Mouse (Mus musculus): ENCODE measurements around the gene Spag7. TPM values are rescaled to one million over a fixed set of nuclear protein-coding genes. Genes with fewer than 3 reads are reported as not detected.

Spag7 gene
- polyA plus RNA-seq, 2 experiments, result 27.4 to 42.0 TPM

DNA sequence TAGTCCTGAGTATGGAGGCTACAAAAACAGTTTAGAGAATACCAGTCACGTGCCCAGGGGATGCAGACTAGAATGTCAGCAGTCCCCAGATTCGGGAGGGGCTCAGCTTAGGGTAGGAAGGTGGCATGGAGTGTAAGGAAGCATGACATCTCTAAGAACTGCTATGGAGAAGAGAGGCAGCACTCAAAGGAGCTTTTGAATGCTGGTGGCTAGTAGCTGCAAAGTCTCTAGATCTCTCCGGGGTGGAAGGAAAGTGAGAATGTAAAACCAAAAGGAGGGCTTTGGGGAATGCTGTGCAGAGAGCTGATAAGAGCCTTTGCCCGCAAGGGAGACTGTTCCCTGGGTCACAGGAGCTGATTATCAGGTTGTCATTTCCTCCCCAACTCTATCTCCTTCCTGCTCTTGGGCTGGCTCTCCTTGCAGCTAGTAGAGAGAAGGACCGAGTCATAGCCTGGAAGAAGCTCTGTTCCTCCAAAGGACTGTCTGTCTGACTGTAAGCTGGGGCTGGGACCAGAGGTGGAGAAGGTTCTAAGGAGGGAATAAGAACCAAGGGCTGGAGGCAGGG, 30.4 kb downstream of the Spag7 start, which contains the start of gene Gp1ba:
Gp1ba (plus strand) TSS at position 409 of the 565 bp plus-strand sequence.
- Histone ChIP-seq H3K36me3 (replicated peaks; ENCODE audit: control insufficient read depth, insufficient read depth, low read depth) (no peaks in the 10 kb centered on the region), H3K4me2 (ENCODE audit: low read depth) (peak within 1 kb of the TSS; percentile 74), H3K9me3 (ENCODE audit: control insufficient read depth, low read length) (no peaks in the 10 kb centered on the region), H3K4me1 (replicated peaks; ENCODE audit: control insufficient read depth in 2 of 2, insufficient read depth in 2 of 2, low read length in 1 of 2) (peaks cover 30 to 35% of the 10 kb centered on the region in 2 experiments), H3K27ac (peak within 1 kb of the TSS; percentile 93), H3K4me3 (ENCODE audit: insufficient read depth in 1 of 2, low read depth in 2 of 2, low read length in 2 of 2) (peak within 1 kb of the TSS; percentile 32 to 41), H3K9ac (replicated peaks) (peak within 1 kb of the TSS; percentile 63), H3K27me3 (ENCODE audit: control insufficient read depth, insufficient read depth, low read length) (no peaks in the 10 kb centered on the region)
- ATAC-seq (ENCODE audit: insufficient read depth) (peak; percentile 87), DNase-seq (ENCODE audit: low read depth in 3 of 3, low spot score in 3 of 3) (peak in 2 of 3 experiments; percentile 65 to 66)
- TF ChIP-seq EP300 (IDR thresholded peaks at IDR 0.05; ENCODE audit: low read depth), result peak; percentile 83
- no peak for TF ChIP-seq CTCF (IDR thresholded peaks at IDR 0.05; ENCODE audit: low read depth)
- 3% methylated on average over 5 of the region's 5 CpGs for WGBS (ENCODE audit: insufficient replicate concordance)

DNA sequence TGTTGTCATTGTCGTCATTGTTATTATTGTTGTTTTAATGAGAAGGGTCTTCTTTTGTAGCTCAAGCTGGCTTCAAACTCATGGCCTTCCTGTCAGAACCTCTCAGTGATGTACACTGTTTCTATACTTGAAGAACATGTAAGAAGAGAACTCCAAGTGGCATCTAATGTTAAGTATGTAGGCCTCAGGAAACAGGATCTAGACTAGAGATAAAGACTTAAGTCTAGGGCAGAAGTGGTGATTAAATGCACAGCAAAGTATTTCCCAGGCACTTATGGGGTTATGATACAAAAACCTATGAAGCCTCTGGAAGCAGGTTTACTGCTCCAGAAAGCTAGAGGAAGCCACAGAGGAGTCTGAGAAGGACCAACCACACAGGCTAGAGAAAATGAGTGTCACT, 30.9 kb downstream of the Spag7 start:
- H3K4me3 ChIP-seq (ENCODE audit: insufficient read depth in 1 of 2, low read depth in 2 of 2, low read length in 2 of 2), result peak overlapping the region in 1 of 2 experiments; percentile 32; a peak in 2 of 4 replicates
- peak overlapping the region; percentile 63 for H3K9ac ChIP-seq (replicated peaks)
- H3K4me1 ChIP-seq (replicated peaks; ENCODE audit: control insufficient read depth in 2 of 2, insufficient read depth in 2 of 2, low read length in 1 of 2), result peaks cover 30 to 35% of the 10 kb centered on the region in 2 experiments
- peak; percentile 18; the same call in 1 of the 2 replicates for ATAC-seq (ENCODE audit: insufficient read depth)
- H3K27ac ChIP-seq, result peak overlapping the region; percentile 93
- H3K4me2 ChIP-seq (ENCODE audit: low read depth), result peak overlapping the region; percentile 74
- no peak for TF ChIP-seq CTCF (IDR thresholded peaks at IDR 0.05; ENCODE audit: low read depth)
- no peak for TF ChIP-seq EP300 (IDR thresholded peaks at IDR 0.05; ENCODE audit: low read depth)
- 24% methylated on average over 1 of the region's 1 CpGs for WGBS (ENCODE audit: insufficient replicate concordance)
- H3K9me3 ChIP-seq (ENCODE audit: control insufficient read depth, low read length), result no peaks in the 10 kb centered on the region
- no peaks in the 10 kb centered on the region for H3K27me3 ChIP-seq (ENCODE audit: control insufficient read depth, insufficient read depth, low read length)
- no peaks in the 10 kb centered on the region for H3K36me3 ChIP-seq (replicated peaks; ENCODE audit: control insufficient read depth, insufficient read depth, low read depth)
- DNase-seq (ENCODE audit: low read depth in 3 of 3, low spot score in 3 of 3), result no peak

DNA sequence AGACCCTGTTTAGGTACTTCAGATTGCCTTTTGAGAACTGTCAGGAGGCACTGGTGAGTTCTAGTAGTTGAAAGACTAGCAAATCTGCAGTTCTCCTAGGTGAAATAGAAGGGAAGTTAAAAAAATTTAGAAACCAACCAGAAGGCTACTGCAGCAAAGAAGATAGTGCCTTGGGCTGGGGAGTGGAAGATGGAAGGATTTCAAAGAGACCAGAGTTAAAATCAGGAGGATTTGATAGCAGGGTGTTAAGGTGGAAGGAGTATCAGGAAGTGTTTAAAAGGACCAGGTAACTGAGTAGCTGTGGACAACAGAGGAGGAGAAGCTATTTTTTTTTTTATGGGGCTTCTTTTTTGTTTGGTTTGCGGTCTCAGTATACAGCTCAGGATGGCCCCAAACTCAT, 31.5 kb downstream of the Spag7 start:
- 70% methylated on average over 1 of the region's 1 CpGs for WGBS (ENCODE audit: insufficient replicate concordance)
- Histone ChIP-seq H3K27me3 (ENCODE audit: control insufficient read depth, insufficient read depth, low read length) (no peaks in the 10 kb centered on the region), H3K4me3 (ENCODE audit: insufficient read depth in 1 of 2, low read depth in 2 of 2, low read length in 2 of 2) (no peak overlapping the region), H3K4me2 (ENCODE audit: low read depth) (no peak overlapping the region), H3K36me3 (replicated peaks; ENCODE audit: control insufficient read depth, insufficient read depth, low read depth) (no peaks in the 10 kb centered on the region), H3K4me1 (replicated peaks; ENCODE audit: control insufficient read depth in 2 of 2, insufficient read depth in 2 of 2, low read length in 1 of 2) (peaks cover 30 to 35% of the 10 kb centered on the region in 2 experiments), H3K9ac (replicated peaks) (no peak overlapping the region), H3K27ac (peak overlapping the region; percentile 93), H3K9me3 (ENCODE audit: control insufficient read depth, low read length) (no peaks in the 10 kb centered on the region)
- TF ChIP-seq EP300 (IDR thresholded peaks at IDR 0.05; ENCODE audit: low read depth) (no peak), CTCF (IDR thresholded peaks at IDR 0.05; ENCODE audit: low read depth) (no peak)
- DNase-seq (ENCODE audit: low read depth in 3 of 3, low spot score in 3 of 3), result no peak
- no peak for ATAC-seq (ENCODE audit: insufficient read depth)

DNA sequence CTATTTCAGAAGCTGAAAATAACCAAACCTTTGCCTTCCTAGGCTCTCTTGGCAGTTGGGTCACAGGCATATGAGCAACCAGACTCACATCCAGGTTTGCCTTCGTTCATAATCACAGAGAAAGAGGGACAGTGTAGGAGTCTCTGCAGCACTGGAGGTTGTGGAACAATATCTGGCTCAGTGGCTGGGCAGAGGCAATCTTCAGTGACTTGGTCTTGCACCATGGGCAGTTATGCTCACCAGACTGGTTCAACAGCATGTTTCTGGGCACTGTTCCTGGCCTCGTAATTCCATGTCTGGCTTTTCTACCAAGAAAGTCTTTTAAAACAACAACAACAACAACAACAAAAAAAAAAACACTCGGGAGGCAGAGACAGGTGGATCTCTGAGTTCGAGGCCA, 33.6 kb downstream of the Spag7 start:
- Histone ChIP-seq H3K4me3 (ENCODE audit: insufficient read depth in 1 of 2, low read depth in 2 of 2, low read length in 2 of 2) (no peak overlapping the region), H3K27me3 (ENCODE audit: control insufficient read depth, insufficient read depth, low read length) (no peaks in the 10 kb centered on the region), H3K4me2 (ENCODE audit: low read depth) (no peak overlapping the region), H3K27ac (no peak overlapping the region), H3K9me3 (ENCODE audit: control insufficient read depth, low read length) (no peaks in the 10 kb centered on the region), H3K36me3 (replicated peaks; ENCODE audit: control insufficient read depth, insufficient read depth, low read depth) (no peaks in the 10 kb centered on the region), H3K9ac (replicated peaks) (no peak overlapping the region), H3K4me1 (replicated peaks; ENCODE audit: control insufficient read depth in 2 of 2, insufficient read depth in 2 of 2, low read length in 1 of 2) (peaks cover 30 to 35% of the 10 kb centered on the region in 2 experiments)
- TF ChIP-seq CTCF (IDR thresholded peaks at IDR 0.05; ENCODE audit: low read depth) (no peak), EP300 (IDR thresholded peaks at IDR 0.05; ENCODE audit: low read depth) (no peak)
- DNase-seq (ENCODE audit: low read depth in 3 of 3, low spot score in 3 of 3), result no peak
- ATAC-seq (ENCODE audit: insufficient read depth), result no peak
- WGBS (ENCODE audit: insufficient replicate concordance), result 68% methylated on average over 4 of the region's 4 CpGs

DNA sequence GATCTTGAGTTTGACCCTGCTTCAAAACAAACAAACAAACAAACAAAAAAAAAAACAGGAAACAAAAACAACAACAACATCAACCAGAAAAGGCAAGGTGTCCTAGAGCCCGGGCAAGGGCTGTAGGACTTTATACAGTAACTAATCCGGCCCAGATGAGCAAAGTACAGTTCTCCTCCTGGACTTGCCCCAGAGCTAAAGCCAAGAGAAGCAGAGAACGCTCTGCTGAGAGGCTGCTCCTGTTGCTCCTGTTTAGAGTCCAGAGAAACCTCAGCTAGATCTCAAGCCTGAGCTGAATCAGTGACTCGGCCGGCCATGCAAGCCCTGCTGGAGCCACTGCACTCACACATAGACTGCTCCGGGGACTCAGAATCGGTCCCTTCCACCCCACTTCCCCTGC, 39.1 kb downstream of the Spag7 start:
- 29% methylated on average over 7 of the region's 7 CpGs for WGBS (ENCODE audit: insufficient replicate concordance)
- Histone ChIP-seq H3K9ac (replicated peaks) (peak overlapping the region; percentile 9; the same call in 1 of the 2 replicates), H3K36me3 (replicated peaks; ENCODE audit: control insufficient read depth, insufficient read depth, low read depth) (no peaks in the 10 kb centered on the region), H3K4me1 (replicated peaks; ENCODE audit: control insufficient read depth in 2 of 2, insufficient read depth in 2 of 2, low read length in 1 of 2) (peaks cover 3 to 4% of the 10 kb centered on the region in 2 experiments; a peak in 2 of 4 replicates), H3K27me3 (ENCODE audit: control insufficient read depth, insufficient read depth, low read length) (no peaks in the 10 kb centered on the region), H3K27ac (no peak overlapping the region), H3K4me3 (ENCODE audit: insufficient read depth in 1 of 2, low read depth in 2 of 2, low read length in 2 of 2) (no peak overlapping the region), H3K9me3 (ENCODE audit: control insufficient read depth, low read length) (no peaks in the 10 kb centered on the region), H3K4me2 (ENCODE audit: low read depth) (peak overlapping the region; percentile 13; the same call in 1 of the 2 replicates)
- ATAC-seq (ENCODE audit: insufficient read depth) (no peak), DNase-seq (ENCODE audit: low read depth in 3 of 3, low spot score in 3 of 3) (no peak)
- no peak for TF ChIP-seq EP300 (IDR thresholded peaks at IDR 0.05; ENCODE audit: low read depth)
- TF ChIP-seq CTCF (IDR thresholded peaks at IDR 0.05; ENCODE audit: low read depth), result no peak

All from liver, embryonic 14.5 days (tissue).